Mouse (Mus musculus) left cerebral cortex, adult 2 months (tissue): ENCODE measurements around the gene Lmod1. TPM values are rescaled to one million over a fixed set of nuclear protein-coding genes. Genes with fewer than 3 reads are reported as not detected.
"Not testable (repeated sequence)": the region's sequence is repeated elsewhere in the genome, so short reads cannot be mapped to it uniquely, and the experiment has no call there.

Experiments used
- DNase-seq, 2 experiments: peaks; one replicate each; pipeline ENCODE4 v3.0.0; 2021 to 2022; ENCODE audit warnings: low spot score in 2 of 2, mixed read lengths in 1 of 2; ENCODE audit errors: extremely low spot score in 1 of 2
- H3K27ac ChIP-seq: fragments of 200-600 bp; 2 replicates; pipeline ENCODE4 v1.8.1; 2022
- H3K4me3 ChIP-seq: fragments of 200-600 bp; 2 replicates; pipeline ENCODE4 v1.8.1; 2022
- CTCF ChIP-seq: fragments of 200-600 bp; IDR thresholded peaks from 2 replicates; pipeline ENCODE4 v1.8.1; 2022; ENCODE audit warnings: antibody characterized with exemption, mild to moderate bottlenecking, moderate library complexity
- intact Hi-C: fragments of 180-260 bp; cut with DNase I; formaldehyde crosslinking; loops from one replicate; pipeline ENCODE4 v1.15.1; 2025
- total RNA-seq, 2 experiments: library from RNA; stranded (reverse); gene quantifications; 2 replicates each; pipeline ENCODE4 v1.2.3; 2021

The Lmod1 gene
- total RNA-seq, 2 experiments from 2014 or later: 1.0 to 1.1 TPM

- DNase-seq: peak; percentile 55 to 65
- intact Hi-C loops: no loop called here
- no peak for TF ChIP-seq CTCF
- H3K4me3 ChIP-seq: no peak overlapping the region
- H3K27ac ChIP-seq: peak overlapping the region; percentile 87
These were observed 55.7 kb downstream of the Lmod1 start for GRCm38 (mm10) chr1:135380071-135380991.

- DNase-seq, intact Hi-C loops: not testable (repeated sequence)
These were observed 57.0 kb downstream of the Lmod1 start for GRCm38 (mm10) chr1:135381560-135381959.

GRCm38 (mm10) chr1:135384171-135384570 is 59.6 kb downstream of the Lmod1 start:
- no peak for DNase-seq
- TF ChIP-seq CTCF: no peak
- intact Hi-C loops: no loop called here
- peak overlapping the region; percentile 56 for H3K27ac ChIP-seq
- no peak overlapping the region for H3K4me3 ChIP-seq

More at GRCm38 (mm10) chr1:135381560-135381959, 57.0 kb downstream of the Lmod1 start:
- peak overlapping the region; percentile 87 for H3K27ac ChIP-seq
- H3K4me3 ChIP-seq: not testable (repeated sequence)
- TF ChIP-seq CTCF: peak; percentile 51

GRCm38 (mm10) chr1:135385161-135385560 is 60.6 kb downstream of the Lmod1 start:
- H3K27ac ChIP-seq: peak overlapping the region; percentile 56
- no peak for TF ChIP-seq CTCF
- intact Hi-C loops: no loop called here
- H3K4me3 ChIP-seq: no peak overlapping the region
- DNase-seq: no peak

- Histone ChIP-seq H3K4me3 (no peak overlapping the region), H3K27ac (no peak overlapping the region)
- intact Hi-C loops: no loop called here
- DNase-seq: no peak
- no peak for TF ChIP-seq CTCF
These were observed 74.9 kb downstream of the Lmod1 start for GRCm38 (mm10) chr1:135399466-135399865.

- Histone ChIP-seq H3K27ac (no peak overlapping the region), H3K4me3 (no peak overlapping the region)
- intact Hi-C loops: no loop called here
- DNase-seq: no peak
- peak; percentile 35 for TF ChIP-seq CTCF
These were observed 77.0 kb downstream of the Lmod1 start for GRCm38 (mm10) chr1:135401452-135402110.

GRCm38 (mm10) chr1:135405356-135405755 is 80.7 kb downstream of the Lmod1 start:
- intact Hi-C loops: no loop called here
- no peak for DNase-seq
- Histone ChIP-seq H3K27ac (no peak overlapping the region), H3K4me3 (no peak overlapping the region)
- TF ChIP-seq CTCF: no peak

GRCm38 (mm10) chr1:135408973-135409372 is 84.4 kb downstream of the Lmod1 start:
- DNase-seq: no peak
- Histone ChIP-seq H3K4me3 (no peak overlapping the region), H3K27ac (no peak overlapping the region)
- intact Hi-C loops: no loop called here
- no peak for TF ChIP-seq CTCF

- no peak overlapping the region for H3K27ac ChIP-seq
These were observed 86.4 kb downstream of the Lmod1 start for GRCm38 (mm10) chr1:135410967-135411366.

GRCm38 (mm10) chr1:135412130-135412529 is 87.5 kb downstream of the Lmod1 start:
- no peak for DNase-seq
- intact Hi-C loops: no loop called here
- TF ChIP-seq CTCF: no peak

More at GRCm38 (mm10) chr1:135410967-135411366, 86.4 kb downstream of the Lmod1 start:
- H3K4me3 ChIP-seq: no peak overlapping the region
- DNase-seq: peak in 1 of 2 experiments; percentile 41
- intact Hi-C loops: no loop called here
- TF ChIP-seq CTCF: no peak

GRCm38 (mm10) chr1:135413996-135414395 is 89.4 kb downstream of the Lmod1 start:
- TF ChIP-seq CTCF: no peak
- no peak overlapping the region for H3K4me3 ChIP-seq
- no peak for DNase-seq
- intact Hi-C loops: no loop called here
- no peak overlapping the region for H3K27ac ChIP-seq

More at GRCm38 (mm10) chr1:135412130-135412529, 87.5 kb downstream of the Lmod1 start:
- no peak overlapping the region for H3K4me3 ChIP-seq
- H3K27ac ChIP-seq: no peak overlapping the region

Other genes with a start within 250 kb of the Lmod1 start
- gene Lgr6, start 219.5 kb upstream of the Lmod1 start, total RNA-seq: 1 to 10 TPM; 1.6 to 1.9 TPM
- under 1 TPM; 0.09 to 0.37 TPM for gene Ptpn7, start 192.1 kb upstream of the Lmod1 start, total RNA-seq
- 100 to 1,000 TPM; 262 to 263 TPM for gene Arl8a, start 178.0 kb upstream of the Lmod1 start, total RNA-seq
- gene Gpr37l1, start 157.1 kb upstream of the Lmod1 start, total RNA-seq: 100 to 1,000 TPM; 168 to 183 TPM
- not detected for gene Elf3, start 66.2 kb upstream of the Lmod1 start, total RNA-seq
- 10 to 100 TPM; 57.1 to 58.0 TPM for gene Rnpep, start 40.7 kb upstream of the Lmod1 start, total RNA-seq
- gene Timm17a, start 11.0 kb upstream of the Lmod1 start, total RNA-seq: 100 to 1,000 TPM; 158 to 181 TPM
- gene Shisa4, start 50.4 kb downstream of the Lmod1 start, total RNA-seq: 100 to 1,000 TPM; 172 to 174 TPM
- 100 to 1,000 TPM; 183 to 186 TPM for gene Ipo9, start 105.7 kb downstream of the Lmod1 start, total RNA-seq